In the genomic region with DNA sequence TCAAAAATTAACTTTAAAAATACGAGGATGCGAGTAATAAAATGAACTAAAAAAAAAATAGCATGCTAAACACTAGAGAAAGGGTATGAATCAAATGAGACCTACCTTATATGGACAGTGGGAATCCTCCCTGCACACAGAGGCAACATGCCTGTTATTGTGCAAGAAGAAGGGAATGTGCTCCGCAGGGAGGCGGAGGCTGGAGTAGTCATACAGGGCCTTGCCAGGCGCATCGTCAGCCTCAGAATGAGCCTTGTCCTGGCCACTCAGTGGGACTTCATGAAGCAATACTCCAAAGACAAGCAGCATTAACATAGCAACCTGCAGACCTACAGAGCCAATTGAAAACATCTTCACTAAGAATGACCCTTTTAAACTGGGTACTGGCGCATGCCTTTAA, we compare ENCODE assay signal across 8 mouse cellular contexts. TPM values are rescaled to one million over a fixed set of nuclear protein-coding genes. Genes with fewer than 3 reads are reported as not detected.
DNase-seq lines count a peak whose midpoint lies in the region; ATAC-seq and TF ChIP-seq lines count a peak whose summit lies in the region.
"Had no signal": no experiment of that assay in that cellular context is flagged by ENCODE, and none has a peak within 500 bp of the region (broad histone marks: within the 10 kb centered on the region; RNA-seq: fewer than 3 reads in every experiment).

No protein-coding gene starts in this region.

- H3K27ac ChIP-seq in embryonic fibroblast, embryonic 13.5 days (ENCODE audit: insufficient read depth, low read length), result peak overlapping the region; percentile 73; the same call in 1 of the 2 replicates
- H3K27ac ChIP-seq in hindbrain, embryonic 10.5 days, result no peak overlapping the region
- no peak overlapping the region for H3K27ac ChIP-seq in midbrain, postnatal 0 days (ENCODE audit: low read depth, low read length)

- no peak for TF ChIP-seq CTCF in embryonic fibroblast, embryonic 13.5 days (IDR thresholded peaks at IDR 0.05; ENCODE audit: borderline replicate concordance, insufficient read depth, low read length)
- no peak for TF ChIP-seq CTCF in midbrain, postnatal 0 days (IDR thresholded peaks at IDR 0.05)

- WGBS in hindbrain, embryonic 10.5 days, result 85% methylated on average over 7 of the region's 7 CpGs
- 88% methylated on average over 7 of the region's 7 CpGs for WGBS in midbrain, postnatal 0 days

- ATAC-seq in midbrain, postnatal 0 days (ENCODE audit: low FRiP score), result no peak

- no peak overlapping the region for H3K9ac ChIP-seq in midbrain, postnatal 0 days (replicated peaks; ENCODE audit: low read length, poor library complexity, severe bottlenecking)

- H3K9me3 ChIP-seq in hindbrain, embryonic 10.5 days, result no peaks in the 10 kb centered on the region
- H3K9me3 ChIP-seq in midbrain, postnatal 0 days (ENCODE audit: low read length), result no peaks in the 10 kb centered on the region

- peaks cover 6% of the 10 kb centered on the region for H3K27me3 ChIP-seq in hindbrain, embryonic 10.5 days (ENCODE audit: insufficient read depth, poor library complexity, severe bottlenecking)
- H3K27me3 ChIP-seq in midbrain, postnatal 0 days (ENCODE audit: insufficient read depth, low read length), result no peaks in the 10 kb centered on the region

- TF ChIP-seq POLR2A in embryonic fibroblast, embryonic 13.5 days (IDR thresholded peaks at IDR 0.05; ENCODE audit: low read depth, low read length), result no peak

- peak; percentile 6 for DNase-seq in left cerebral cortex, postnatal 4 days
- DNase-seq in left cerebral cortex, adult 8-10 months (ENCODE audit: low spot score in 2 of 2), result no peak
- peak; percentile 70 for DNase-seq in heart, postnatal 25 days (ENCODE audit: low spot score)
- peak; percentile 53 for DNase-seq in urinary bladder, postnatal 25 days (ENCODE audit: low spot score)
- DNase-seq in hindbrain, embryonic 10.5 days (ENCODE audit: low spot score), result no peak
- no peak for DNase-seq in midbrain, postnatal 0 days (ENCODE audit: low spot score)
- DNase-seq: thymus, postnatal 14 days had no signal

- no peak overlapping the region for H3K4me2 ChIP-seq in midbrain, postnatal 0 days (ENCODE audit: low read depth, low read length, poor library complexity, severe bottlenecking)

- H3K36me3 ChIP-seq in hindbrain, embryonic 10.5 days, result peaks cover 9% of the 10 kb centered on the region; the same call in 1 of the 2 replicates
- peaks cover 4% of the 10 kb centered on the region; the same call in 1 of the 2 replicates for H3K36me3 ChIP-seq in midbrain, postnatal 0 days (ENCODE audit: insufficient read depth, low read length)

- no peak overlapping the region for H3K4me3 ChIP-seq in embryonic fibroblast, embryonic 13.5 days (ENCODE audit: insufficient read depth, low read length)
- H3K4me3 ChIP-seq in hindbrain, embryonic 10.5 days, result no peak overlapping the region
- no peak overlapping the region for H3K4me3 ChIP-seq in midbrain, postnatal 0 days (ENCODE audit: low read depth, low read length)

- intact Hi-C loops in left cerebral cortex, postnatal 4 days (cut with DNase I), result no loop called here
- intact Hi-C loops in heart, postnatal 25 days (cut with DNase I), result loop anchor here (5.0 kb wide), 2 partner anchors 272 to 382 kb away; no protein-coding TSS in a partner anchor

- peaks cover 8% of the 10 kb centered on the region for H3K4me1 ChIP-seq in embryonic fibroblast, embryonic 13.5 days (ENCODE audit: control insufficient read depth, insufficient read depth, low read length)
- peaks cover 44% of the 10 kb centered on the region for H3K4me1 ChIP-seq in hindbrain, embryonic 10.5 days (replicated peaks)
- peaks cover 6% of the 10 kb centered on the region; the same call in 1 of the 2 replicates for H3K4me1 ChIP-seq in midbrain, postnatal 0 days (ENCODE audit: insufficient read depth, low read length)

RNA-seq across cellular contexts. Expression of gene Eogt, which starts 3.8 kb away (rescaled TPM):
- 10 to 100 TPM; 32.4 to 38.5 TPM for total RNA-seq in left cerebral cortex, postnatal 4 days (2021)
- total RNA-seq in left cerebral cortex, adult 8-10 months (2022), result 10 to 100 TPM; 25.6 to 36.0 (median 27.4) TPM
- 40.3 and 44.5 TPM in 2 replicates for polyA plus RNA-seq in embryonic fibroblast, embryonic 13.5 days (2011; ENCODE audit: insufficient read length, low read depth, missing spikeins)
- 10 to 100 TPM; 13.3 to 14.8 TPM for total RNA-seq in heart, postnatal 25 days (2021)
- 8.7 and 11.0 TPM in 2 replicates for polyA plus RNA-seq in hindbrain, embryonic 10.5 days (2016; fragmentation: Nextera tagmentation; extraction: Ambion mirVana)
- 25.2 and 25.8 TPM in 2 replicates for total RNA-seq in midbrain, postnatal 0 days (2014; rRNA removed)
- polyA plus RNA-seq in midbrain, postnatal 0 days (2015; fragmentation: Nextera tagmentation; extraction: Ambion mirVana), result 9.9 and 11.7 TPM in 2 replicates

RNA-seq across cellular contexts. Expression of gene Tmf1, which starts 33.8 kb away (rescaled TPM):
- 10 to 100 TPM; 47.4 to 51.6 TPM for total RNA-seq in left cerebral cortex, postnatal 4 days (2021)
- 10 to 100 TPM; 48.4 to 52.3 (median 50.0) TPM for total RNA-seq in left cerebral cortex, adult 8-10 months (2022)
- 55.8 and 62.6 TPM in 2 replicates for polyA plus RNA-seq in embryonic fibroblast, embryonic 13.5 days (2011; ENCODE audit: insufficient read length, low read depth, missing spikeins)
- total RNA-seq in heart, postnatal 25 days (2021), result 10 to 100 TPM; 33.3 to 36.4 TPM
- 20.7 and 24.4 TPM in 2 replicates for polyA plus RNA-seq in hindbrain, embryonic 10.5 days (2016; fragmentation: Nextera tagmentation; extraction: Ambion mirVana)
- 23.4 and 26.2 TPM in 2 replicates for total RNA-seq in midbrain, postnatal 0 days (2014; rRNA removed)
- polyA plus RNA-seq in midbrain, postnatal 0 days (2015; fragmentation: Nextera tagmentation; extraction: Ambion mirVana), result 44.1 and 51.4 TPM in 2 replicates

Comparison
In these comparisons a context has a peak if more than half of its experiments do, and no peak if none do; other contexts are left out.
1. DNase-seq: peak in left cerebral cortex, postnatal 4 days (single experiment), heart, postnatal 25 days (single experiment) and urinary bladder, postnatal 25 days (single experiment); none in left cerebral cortex, adult 8-10 months (0 of 2), hindbrain, embryonic 10.5 days (single experiment) and midbrain, postnatal 0 days (single experiment).